Mouse (Mus musculus): Measurements from ENCODE around the gene Supt20. TPM values are rescaled to one million over a fixed set of nuclear protein-coding genes. Genes with fewer than 3 reads are reported as not detected.
A peak's percentile ranks its signal among the peaks of the same experiment; 100 is the strongest.

Gene Supt20
- polyA plus RNA-seq, 1 experiment from 2014 or later = 92.8 TPM

GRCm38 (mm10) chr3:54735247-54736046 is 42.8 kb downstream of the Supt20 start, which contains the start of the genes Exosc8 and Alg5:
Gene Exosc8, minus strand, starts transcription at chr3:54735393.
Gene Alg5, plus strand, starts transcription at chr3:54735539.
- ATAC-seq (ENCODE audit: insufficient read depth, low FRiP score) = peak; percentile 90
- H3K9ac ChIP-seq (ENCODE audit: low read length) = peak within 1 kb of the TSS; percentile 97
- under 1% methylated on average over 64 of the region's 65 CpGs for WGBS
- H3K4me2 ChIP-seq (ENCODE audit: low read depth, low read length) = peak within 1 kb of the TSS; percentile 84
- peaks cover 5% of the 10 kb centered on the region for H3K36me3 ChIP-seq (ENCODE audit: control insufficient read depth, insufficient read depth, low read length)
- H3K4me1 ChIP-seq (ENCODE audit: control insufficient read depth, insufficient read depth, low read length) = peaks cover 19% of the 10 kb centered on the region; the same call in 1 of the 2 replicates
- H3K27ac ChIP-seq (ENCODE audit: low read length) = peak within 1 kb of the TSS; percentile 100
- H3K9me3 ChIP-seq (replicated peaks; ENCODE audit: control insufficient read depth, low read length) = no peaks in the 10 kb centered on the region
- H3K4me3 ChIP-seq (replicated peaks; ENCODE audit: low read length) = peak within 1 kb of the TSS; percentile 90
- no peaks in the 10 kb centered on the region for H3K27me3 ChIP-seq (ENCODE audit: control insufficient read depth, insufficient read depth, low read length)

DNA sequence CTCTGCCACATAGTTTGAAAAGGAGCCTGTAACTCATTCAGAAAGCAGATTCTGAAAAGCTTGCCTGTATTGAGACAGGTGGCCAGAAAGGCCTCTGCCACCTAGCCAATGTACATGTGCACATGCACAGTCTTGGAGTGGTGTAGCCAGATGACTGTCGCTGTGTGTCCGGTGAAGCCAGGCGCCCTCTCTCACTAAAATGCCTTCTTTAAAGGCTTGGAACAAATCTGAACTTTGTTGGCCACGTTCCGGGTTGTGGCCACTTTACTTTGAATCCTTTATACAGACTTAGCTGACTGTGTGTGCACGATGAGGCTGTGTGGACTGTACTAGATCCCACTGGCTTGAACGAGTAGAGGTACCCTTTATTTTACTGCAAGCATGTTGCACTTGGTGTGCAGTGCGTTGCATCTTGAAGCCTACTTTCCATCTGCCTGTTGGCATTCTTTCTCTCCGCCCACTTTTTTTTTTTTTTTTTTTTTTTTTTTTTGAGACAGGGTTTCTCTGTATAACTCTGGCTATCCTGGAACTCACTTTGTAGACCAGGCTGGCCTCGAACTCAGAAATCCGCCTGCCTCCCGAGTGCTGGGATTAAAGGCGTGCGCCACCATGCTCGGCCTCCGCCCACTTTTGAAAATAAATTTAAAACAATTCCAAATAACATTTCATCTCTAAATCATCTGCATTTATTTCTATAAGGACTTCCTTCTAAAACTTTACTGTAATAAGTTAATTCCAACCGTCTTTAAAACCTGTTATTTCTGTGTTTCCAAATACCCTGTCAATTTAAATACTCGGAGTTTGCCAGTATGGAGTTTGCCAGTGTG is 43.7 kb downstream of the Supt20 start:
- peaks cover 19% of the 10 kb centered on the region; the same call in 1 of the 2 replicates for H3K4me1 ChIP-seq (ENCODE audit: control insufficient read depth, insufficient read depth, low read length)
- H3K4me2 ChIP-seq (ENCODE audit: low read depth, low read length) = peak overlapping the region; percentile 84
- 49% methylated on average over 18 of the region's 18 CpGs for WGBS
- no peaks in the 10 kb centered on the region for H3K9me3 ChIP-seq (replicated peaks; ENCODE audit: control insufficient read depth, low read length)
- peaks cover 3% of the 10 kb centered on the region for H3K36me3 ChIP-seq (ENCODE audit: control insufficient read depth, insufficient read depth, low read length)
- H3K4me3 ChIP-seq (replicated peaks; ENCODE audit: low read length) = peak overlapping the region; percentile 90
- H3K9ac ChIP-seq (ENCODE audit: low read length) = peak overlapping the region; percentile 97
- no peaks in the 10 kb centered on the region for H3K27me3 ChIP-seq (ENCODE audit: control insufficient read depth, insufficient read depth, low read length)
- peak overlapping the region; percentile 100 for H3K27ac ChIP-seq (ENCODE audit: low read length)
- no peak for ATAC-seq (ENCODE audit: insufficient read depth, low FRiP score)

DNA sequence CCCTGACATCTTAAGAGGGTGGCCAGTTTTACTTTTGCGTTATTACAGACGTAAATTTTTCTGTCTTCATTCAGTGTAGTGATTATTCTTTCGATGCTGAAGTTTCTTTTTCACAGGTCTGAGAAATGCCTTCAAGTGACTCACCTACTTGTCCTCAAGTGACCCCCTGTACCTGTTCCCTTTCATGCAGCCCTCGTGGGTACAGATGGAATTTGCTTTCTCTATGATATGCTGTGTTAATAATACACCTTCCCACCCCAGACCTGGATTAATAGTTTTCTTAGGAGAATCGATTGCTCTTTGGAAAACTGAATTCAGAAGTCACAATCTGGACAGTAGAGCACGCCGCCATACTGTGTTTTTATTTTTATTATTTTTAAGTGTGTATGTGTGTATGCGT is 44.7 kb downstream of the Supt20 start:
- Histone ChIP-seq H3K27ac (ENCODE audit: low read length) (no peak overlapping the region), H3K4me1 (ENCODE audit: control insufficient read depth, insufficient read depth, low read length) (peaks cover 14% of the 10 kb centered on the region; the same call in 1 of the 2 replicates), H3K4me3 (replicated peaks; ENCODE audit: low read length) (no peak overlapping the region), H3K4me2 (ENCODE audit: low read depth, low read length) (no peak overlapping the region), H3K36me3 (ENCODE audit: control insufficient read depth, insufficient read depth, low read length) (peaks cover 12% of the 10 kb centered on the region), H3K27me3 (ENCODE audit: control insufficient read depth, insufficient read depth, low read length) (no peaks in the 10 kb centered on the region), H3K9ac (ENCODE audit: low read length) (no peak overlapping the region), H3K9me3 (replicated peaks; ENCODE audit: control insufficient read depth, low read length) (no peaks in the 10 kb centered on the region)
- ATAC-seq (ENCODE audit: insufficient read depth, low FRiP score) = no peak
- WGBS = 90% methylated on average over 8 of the region's 8 CpGs

- no peak for ATAC-seq (ENCODE audit: insufficient read depth, low FRiP score)
Measured at GRCm38 (mm10) chr3:54741965-54742364, 49.4 kb downstream of the Supt20 start.

GRCm38 (mm10) chr3:54745799-54746198 is 53.2 kb downstream of the Supt20 start:
- no peak for ATAC-seq (ENCODE audit: insufficient read depth, low FRiP score)
- no peaks in the 10 kb centered on the region for H3K4me1 ChIP-seq (ENCODE audit: control insufficient read depth, insufficient read depth, low read length)
- no peak overlapping the region for H3K9ac ChIP-seq (ENCODE audit: low read length)
- H3K27ac ChIP-seq (ENCODE audit: low read length) = no peak overlapping the region
- peaks cover 78% of the 10 kb centered on the region for H3K36me3 ChIP-seq (ENCODE audit: control insufficient read depth, insufficient read depth, low read length)
- WGBS = 65% methylated on average over 5 of the region's 5 CpGs
- no peaks in the 10 kb centered on the region for H3K27me3 ChIP-seq (ENCODE audit: control insufficient read depth, insufficient read depth, low read length)
- H3K9me3 ChIP-seq (replicated peaks; ENCODE audit: control insufficient read depth, low read length) = no peaks in the 10 kb centered on the region
- no peak overlapping the region for H3K4me3 ChIP-seq (replicated peaks; ENCODE audit: low read length)
- no peak overlapping the region for H3K4me2 ChIP-seq (ENCODE audit: low read depth, low read length)

More at GRCm38 (mm10) chr3:54741965-54742364, 49.4 kb downstream of the Supt20 start:
- Histone ChIP-seq H3K27ac (ENCODE audit: low read length) (no peak overlapping the region), H3K9ac (ENCODE audit: low read length) (no peak overlapping the region), H3K36me3 (ENCODE audit: control insufficient read depth, insufficient read depth, low read length) (peaks cover 43% of the 10 kb centered on the region), H3K9me3 (replicated peaks; ENCODE audit: control insufficient read depth, low read length) (no peaks in the 10 kb centered on the region), H3K27me3 (ENCODE audit: control insufficient read depth, insufficient read depth, low read length) (no peaks in the 10 kb centered on the region), H3K4me2 (ENCODE audit: low read depth, low read length) (no peak overlapping the region), H3K4me3 (replicated peaks; ENCODE audit: low read length) (no peak overlapping the region), H3K4me1 (ENCODE audit: control insufficient read depth, insufficient read depth, low read length) (no peaks in the 10 kb centered on the region)
- 93% methylated on average over 11 of the region's 11 CpGs for WGBS

GRCm38 (mm10) chr3:54753411-54753810 is 60.8 kb downstream of the Supt20 start:
- peaks cover 17% of the 10 kb centered on the region for H3K4me1 ChIP-seq (ENCODE audit: control insufficient read depth, insufficient read depth, low read length)
- H3K4me2 ChIP-seq (ENCODE audit: low read depth, low read length) = no peak overlapping the region
- 67% methylated on average over 4 of the region's 4 CpGs for WGBS
- H3K36me3 ChIP-seq (ENCODE audit: control insufficient read depth, insufficient read depth, low read length) = peaks cover 24% of the 10 kb centered on the region
- no peak overlapping the region for H3K27ac ChIP-seq (ENCODE audit: low read length)
- no peak overlapping the region for H3K9ac ChIP-seq (ENCODE audit: low read length)
- no peaks in the 10 kb centered on the region for H3K9me3 ChIP-seq (replicated peaks; ENCODE audit: control insufficient read depth, low read length)
- no peaks in the 10 kb centered on the region for H3K27me3 ChIP-seq (ENCODE audit: control insufficient read depth, insufficient read depth, low read length)
- no peak for ATAC-seq (ENCODE audit: insufficient read depth, low FRiP score)
- no peak overlapping the region for H3K4me3 ChIP-seq (replicated peaks; ENCODE audit: low read length)

- H3K36me3 ChIP-seq (ENCODE audit: control insufficient read depth, insufficient read depth, low read length) = peaks cover 5% of the 10 kb centered on the region
- peak within 1 kb of the TSS; percentile 72 for H3K27ac ChIP-seq (ENCODE audit: low read length)
- 1% methylated on average over 62 of the region's 66 CpGs for WGBS
- H3K27me3 ChIP-seq (ENCODE audit: control insufficient read depth, insufficient read depth, low read length) = no peaks in the 10 kb centered on the region
- H3K9me3 ChIP-seq (replicated peaks; ENCODE audit: control insufficient read depth, low read length) = no peaks in the 10 kb centered on the region
- H3K4me3 ChIP-seq (replicated peaks; ENCODE audit: low read length) = peak within 1 kb of the TSS; percentile 76
- peak; percentile 89 for ATAC-seq (ENCODE audit: insufficient read depth, low FRiP score)
- peaks cover 17% of the 10 kb centered on the region for H3K4me1 ChIP-seq (ENCODE audit: control insufficient read depth, insufficient read depth, low read length)
- peak within 1 kb of the TSS; percentile 98 for H3K4me2 ChIP-seq (ENCODE audit: low read depth, low read length)
- H3K9ac ChIP-seq (ENCODE audit: low read length) = peak within 1 kb of the TSS; percentile 84
Measured at GRCm38 (mm10) chr3:54755145-54756041, 62.8 kb downstream of the Supt20 start, which contains the start of gene Smad9. Gene Smad9, plus strand, starts transcription at chr3:54755582.

GRCm38 (mm10) chr3:54756058-54756457 is 63.5 kb downstream of the Supt20 start:
- Histone ChIP-seq H3K27me3 (ENCODE audit: control insufficient read depth, insufficient read depth, low read length) (no peaks in the 10 kb centered on the region), H3K9me3 (replicated peaks; ENCODE audit: control insufficient read depth, low read length) (no peaks in the 10 kb centered on the region), H3K27ac (ENCODE audit: low read length) (peak overlapping the region; percentile 72), H3K36me3 (ENCODE audit: control insufficient read depth, insufficient read depth, low read length) (no peaks in the 10 kb centered on the region), H3K4me3 (replicated peaks; ENCODE audit: low read length) (peak overlapping the region; percentile 76), H3K4me2 (ENCODE audit: low read depth, low read length) (peak overlapping the region; percentile 98), H3K9ac (ENCODE audit: low read length) (peak overlapping the region; percentile 84), H3K4me1 (ENCODE audit: control insufficient read depth, insufficient read depth, low read length) (peaks cover 17% of the 10 kb centered on the region)
- WGBS = under 1% methylated on average over 11 of the region's 11 CpGs
- ATAC-seq (ENCODE audit: insufficient read depth, low FRiP score) = no peak

All from stomach, embryonic 16.5 days (tissue).